In the genomic region with DNA sequence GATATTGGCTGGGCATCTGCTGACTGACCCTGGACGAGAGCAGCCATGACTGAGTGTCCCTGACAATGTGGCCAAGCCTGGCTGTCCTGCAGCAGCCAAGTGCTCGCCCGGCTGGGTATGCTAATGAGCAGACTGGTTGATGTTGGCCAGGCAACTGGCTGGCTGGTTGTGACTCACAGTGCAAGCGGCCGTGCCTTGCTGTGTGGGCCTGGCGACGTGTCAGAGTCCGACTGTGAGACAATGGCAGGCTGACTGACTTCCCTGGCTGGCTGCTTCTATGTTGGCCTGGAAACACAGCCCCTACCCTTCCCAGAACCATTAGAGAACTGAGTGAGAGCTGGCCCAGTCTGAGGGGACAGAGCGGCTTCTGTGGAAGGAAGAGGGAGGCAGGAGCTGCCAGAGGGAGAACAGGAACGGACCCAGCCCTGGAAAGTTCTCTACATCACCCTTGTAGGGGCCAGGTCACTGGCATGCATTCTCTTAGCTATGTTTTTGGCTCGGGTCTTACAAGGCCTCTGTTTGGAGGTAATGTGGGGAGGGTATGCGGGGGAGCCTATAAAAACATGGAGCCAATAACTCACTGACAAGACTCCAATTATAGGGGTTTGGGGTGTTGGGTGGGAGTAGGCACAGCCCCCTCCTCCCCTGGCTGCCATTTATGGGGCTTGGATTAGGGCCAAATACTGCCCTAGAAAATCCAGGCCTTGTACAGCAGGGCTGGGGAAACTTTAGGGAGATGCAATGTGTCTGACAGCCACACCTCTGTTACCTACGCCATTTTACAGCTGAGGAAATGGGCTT, we compare ENCODE assay signal across 9 mouse cellular contexts.
DNase-seq lines count a peak whose midpoint lies in the region; ATAC-seq and TF ChIP-seq lines count a peak whose summit lies in the region.
"Had no signal": no experiment of that assay in that cellular context is flagged by ENCODE, and none has a peak within 500 bp of the region (broad histone marks: within the 10 kb centered on the region; RNA-seq: fewer than 3 reads in every experiment).

No protein-coding gene starts in this region.

- no peak overlapping the region for H3K4me3 ChIP-seq in embryonic facial prominence, embryonic 14.5 days (ENCODE audit: low read depth, low read length)
- H3K4me3 ChIP-seq in neural tube, embryonic 11.5 days (ENCODE audit: low read depth, low read length): no peak overlapping the region
- no peak overlapping the region for H3K4me3 ChIP-seq in thymus, adult 2 months (ENCODE audit: control insufficient read depth, insufficient read depth, low read length)

- no peaks in the 10 kb centered on the region for H3K9me3 ChIP-seq in embryonic facial prominence, embryonic 14.5 days (ENCODE audit: control insufficient read depth, low read length)
- H3K9me3 ChIP-seq in neural tube, embryonic 11.5 days (ENCODE audit: control insufficient read depth, low read length): no peaks in the 10 kb centered on the region

- no peak overlapping the region for H3K9ac ChIP-seq in embryonic facial prominence, embryonic 14.5 days (ENCODE audit: low read depth, low read length)
- no peak overlapping the region for H3K9ac ChIP-seq in neural tube, embryonic 11.5 days (ENCODE audit: low read length)

- intact Hi-C loops in left cerebral cortex, postnatal 25 days (cut with DNase I): no loop called here

- no peak for TF ChIP-seq CTCF in thymus, adult 2 months (IDR thresholded peaks at IDR 0.05; ENCODE audit: borderline replicate concordance, control insufficient read depth, extremely low read depth, insufficient read depth, low read length, poor library complexity)

- H3K4me1 ChIP-seq in embryonic facial prominence, embryonic 14.5 days (ENCODE audit: control insufficient read depth, insufficient read depth, low read length): peaks cover 55% of the 10 kb centered on the region
- peaks cover 15% of the 10 kb centered on the region; the same call in 1 of the 2 replicates for H3K4me1 ChIP-seq in neural tube, embryonic 11.5 days (ENCODE audit: control insufficient read depth, insufficient read depth, low read length)
- H3K4me1 ChIP-seq in thymus, adult 2 months (replicated peaks; ENCODE audit: control insufficient read depth, insufficient read depth, low read length): peaks cover 33% of the 10 kb centered on the region

- H3K36me3 ChIP-seq in embryonic facial prominence, embryonic 14.5 days (ENCODE audit: control insufficient read depth, insufficient read depth, low read length): no peaks in the 10 kb centered on the region
- no peaks in the 10 kb centered on the region for H3K36me3 ChIP-seq in neural tube, embryonic 11.5 days (ENCODE audit: control insufficient read depth, insufficient read depth, low read length)
- no peaks in the 10 kb centered on the region for H3K36me3 ChIP-seq in thymus, adult 2 months (ENCODE audit: control insufficient read depth, insufficient read depth, low read length)

- H3K27me3 ChIP-seq in embryonic facial prominence, embryonic 14.5 days (replicated peaks; ENCODE audit: control insufficient read depth, insufficient read depth, low read length): no peaks in the 10 kb centered on the region
- H3K27me3 ChIP-seq in neural tube, embryonic 11.5 days (ENCODE audit: control insufficient read depth, insufficient read depth, low read length): 0 out of 2 replicates have a peak, but pooled peaks cover 2% of the 10 kb centered on the region
- no peaks in the 10 kb centered on the region for H3K27me3 ChIP-seq in thymus, adult 2 months (ENCODE audit: control insufficient read depth, insufficient read depth, low read length)

- ATAC-seq in embryonic facial prominence, embryonic 14.5 days (ENCODE audit: low read depth): peak; percentile 51
- ATAC-seq in neural tube, embryonic 11.5 days (ENCODE audit: insufficient read depth, low FRiP score, low TSS enrichment): peak; percentile 84
- no peak for ATAC-seq in erythroid progenitor cell, adult 5-6 weeks (replicated peaks; ENCODE audit: low FRiP score, poor library complexity, severe bottlenecking)

- no peak for TF ChIP-seq POLR2A in thymus, adult 2 months (IDR thresholded peaks at IDR 0.05; ENCODE audit: control insufficient read depth, extremely low read depth, insufficient read depth, low read length, poor library complexity)

- H3K4me2 ChIP-seq in embryonic facial prominence, embryonic 14.5 days (ENCODE audit: low read depth, low read length): no peak overlapping the region
- H3K4me2 ChIP-seq in neural tube, embryonic 11.5 days (ENCODE audit: low read depth): no peak overlapping the region

- DNase-seq in brain, adult 2 months (ENCODE audit: low read depth, low spot score): peak; percentile 95
- DNase-seq in embryonic facial prominence, embryonic 14.5 days (ENCODE audit: low spot score): peak; percentile 46
- DNase-seq in heart, adult 9 months (ENCODE audit: low spot score in 2 of 2): peak; percentile 56 to 62
- peak; percentile 56 to 71 for DNase-seq in kidney, adult 8-10 months
- peak; percentile 55 to 84 for DNase-seq in left cerebral cortex, postnatal 25 days (ENCODE audit: low spot score in 2 of 2)
- peak; percentile 77 for DNase-seq in neural tube, embryonic 11.5 days (ENCODE audit: low spot score)
- DNase-seq in thymus, adult 2 months: no peak

- WGBS in embryonic facial prominence, embryonic 14.5 days: 51% methylated on average over 13 of the region's 13 CpGs
- 34% methylated on average over 13 of the region's 13 CpGs for WGBS in neural tube, embryonic 11.5 days
- WGBS in thymus, adult 2 months: 96% methylated on average over 13 of the region's 13 CpGs

- H3K27ac ChIP-seq in embryonic facial prominence, embryonic 14.5 days (replicated peaks; ENCODE audit: low read depth, low read length): peak overlapping the region; percentile 46; the same call in 1 of the 2 replicates
- no peak overlapping the region for H3K27ac ChIP-seq in neural tube, embryonic 11.5 days (ENCODE audit: low read depth, low read length)
- H3K27ac ChIP-seq in thymus, adult 2 months (ENCODE audit: control insufficient read depth, insufficient read depth, low read length): no peak overlapping the region
- H3K27ac ChIP-seq: macrophage had no signal
